Mouse (Mus musculus) lung, postnatal 10 days (tissue): ENCODE data around the gene Tbrg1.

Experiments used
- DNase-seq: peaks from one replicate; pipeline ENCODE4 v3.0.0; 2021

Gene Tbrg1

GRCm38 (mm10) chr9:37656931-37657481 lies at the start of gene Tbrg1:
Gene Tbrg1 (minus strand): TSS chr9:37657312.
- DNase-seq = peak; percentile 92

- peak; percentile 13 for DNase-seq
These were observed 33.0 kb upstream of the Tbrg1 start for GRCm38 (mm10) chr9:37689970-37690686.

GRCm38 (mm10) chr9:37687941-37688303 lies 30.8 kb upstream of the Tbrg1 start:
- DNase-seq = no peak

GRCm38 (mm10) chr9:37687288-37687940 lies 30.3 kb upstream of the Tbrg1 start:
- no peak for DNase-seq

GRCm38 (mm10) chr9:37681123-37681522 lies 24.0 kb upstream of the Tbrg1 start:
- DNase-seq = no peak

- DNase-seq = no peak
These were observed 18.2 kb upstream of the Tbrg1 start for GRCm38 (mm10) chr9:37675287-37675686.

GRCm38 (mm10) chr9:37670261-37670660 lies 13.1 kb upstream of the Tbrg1 start:
- no peak for DNase-seq

- DNase-seq = no peak
These were observed 12.6 kb upstream of the Tbrg1 start for GRCm38 (mm10) chr9:37669678-37670077.

GRCm38 (mm10) chr9:37669115-37669514 lies 12.0 kb upstream of the Tbrg1 start, which contains the start of gene Panx3:
Gene Panx3 (minus strand): TSS chr9:37669235.
- no peak for DNase-seq

- no peak for DNase-seq
These were observed 8.9 kb upstream of the Tbrg1 start for GRCm38 (mm10) chr9:37666045-37666444.

GRCm38 (mm10) chr9:37664604-37665003 lies 7.5 kb upstream of the Tbrg1 start:
- no peak for DNase-seq

GRCm38 (mm10) chr9:37663210-37663609 lies 6.1 kb upstream of the Tbrg1 start:
- DNase-seq = no peak

GRCm38 (mm10) chr9:37659413-37659812 lies 2.3 kb upstream of the Tbrg1 start:
- DNase-seq = no peak

GRCm38 (mm10) chr9:37656439-37656881 lies 652 bp downstream of the Tbrg1 start:
- no peak for DNase-seq

GRCm38 (mm10) chr9:37655961-37656360 lies 1.2 kb downstream of the Tbrg1 start:
- DNase-seq = no peak

GRCm38 (mm10) chr9:37653836-37654235 lies 3.3 kb downstream of the Tbrg1 start:
- DNase-seq = no peak

- DNase-seq = no peak
These were observed 6.5 kb downstream of the Tbrg1 start for GRCm38 (mm10) chr9:37650639-37651038.

GRCm38 (mm10) chr9:37646246-37646645 lies 10.9 kb downstream of the Tbrg1 start:
- peak; percentile 24 for DNase-seq

GRCm38 (mm10) chr9:37638721-37639120 lies 18.4 kb downstream of the Tbrg1 start:
- DNase-seq = peak; percentile 13

GRCm38 (mm10) chr9:37636800-37637542 lies 20.1 kb downstream of the Tbrg1 start:
- DNase-seq = peak; percentile 74

GRCm38 (mm10) chr9:37636335-37636734 lies 20.8 kb downstream of the Tbrg1 start:
- DNase-seq = peak; percentile 66

GRCm38 (mm10) chr9:37634269-37634668 lies 22.8 kb downstream of the Tbrg1 start:
- no peak for DNase-seq

GRCm38 (mm10) chr9:37632305-37632704 lies 24.8 kb downstream of the Tbrg1 start:
- DNase-seq = no peak
